ENCODE assay signal across 7 mouse cellular contexts in genomic region chr7:80657896-80658295, GRCm38 (mm10). TPM values are rescaled to one million over a fixed set of nuclear protein-coding genes. Genes with fewer than 3 reads are reported as not detected.
A peak's percentile ranks its signal among the peaks of the same experiment; 100 is the strongest.
DNase-seq lines count a peak whose midpoint lies in the region; ATAC-seq and TF ChIP-seq lines count a peak whose summit lies in the region.

No protein-coding gene starts in this region.

- H3K4me2 ChIP-seq in liver, embryonic 12.5 days, result no peak overlapping the region
- H3K4me2 ChIP-seq in forebrain, postnatal 0 days (ENCODE audit: low read depth), result no peak overlapping the region
- no peak overlapping the region for H3K4me2 ChIP-seq in hindbrain, embryonic 16.5 days (ENCODE audit: low read length)

- peaks cover 3% of the 10 kb centered on the region; the same call in 1 of the 2 replicates for H3K79me2 ChIP-seq in liver, adult 2 months (ENCODE audit: control insufficient read depth, insufficient read depth, low read length)

- ATAC-seq in liver, embryonic 12.5 days, result no peak
- ATAC-seq in forebrain, postnatal 0 days, result no peak
- ATAC-seq in hindbrain, embryonic 16.5 days, result no peak

- WGBS in liver, adult 2 months, result 12% methylated on average over 8 of the region's 8 CpGs
- WGBS in liver, embryonic 12.5 days (ENCODE audit: insufficient replicate concordance), result 59% methylated on average over 8 of the region's 8 CpGs
- WGBS in forebrain, postnatal 0 days, result 35% methylated on average over 8 of the region's 8 CpGs
- WGBS in hindbrain, embryonic 16.5 days, result 34% methylated on average over 8 of the region's 8 CpGs

- DNase-seq in liver, adult 2 months (ENCODE audit: extremely low read depth, low read depth, low spot score), result peak; percentile 90
- DNase-seq in forebrain, postnatal 0 days, result no peak
- peak; percentile 74 for DNase-seq in skeletal muscle tissue, adult 2 months (ENCODE audit: low read depth, low spot score)
- DNase-seq in right cerebral cortex, postnatal 25 days, result no peak
- no peak for DNase-seq in spleen, adult 18-20 months

- no peaks in the 10 kb centered on the region for H3K36me3 ChIP-seq in liver, adult 2 months (ENCODE audit: control insufficient read depth, insufficient read depth, low read length)
- H3K36me3 ChIP-seq in liver, embryonic 12.5 days, result no peaks in the 10 kb centered on the region
- H3K36me3 ChIP-seq in forebrain, postnatal 0 days (ENCODE audit: insufficient read depth), result no peaks in the 10 kb centered on the region
- no peaks in the 10 kb centered on the region for H3K36me3 ChIP-seq in hindbrain, embryonic 16.5 days (ENCODE audit: control insufficient read depth, insufficient read depth, low read length)

- no peak for TF ChIP-seq POLR2A in liver, adult 2 months (IDR thresholded peaks at IDR 0.05; ENCODE audit: extremely low read depth, insufficient read depth, low read length)

- H3K27me3 ChIP-seq in liver, adult 2 months (ENCODE audit: control insufficient read depth, insufficient read depth, low read length), result no peaks in the 10 kb centered on the region
- H3K27me3 ChIP-seq in liver, embryonic 12.5 days (replicated peaks), result no peaks in the 10 kb centered on the region
- H3K27me3 ChIP-seq in forebrain, postnatal 0 days (ENCODE audit: insufficient read depth, low read length), result no peaks in the 10 kb centered on the region
- no peaks in the 10 kb centered on the region for H3K27me3 ChIP-seq in hindbrain, embryonic 16.5 days (replicated peaks; ENCODE audit: control insufficient read depth, insufficient read depth, low read length)

- H3K4me1 ChIP-seq in liver, adult 2 months (ENCODE audit: control insufficient read depth, insufficient read depth, low read length), result peaks cover 53% of the 10 kb centered on the region
- peaks cover 71% of the 10 kb centered on the region for H3K4me1 ChIP-seq in liver, embryonic 12.5 days
- peaks cover 29% of the 10 kb centered on the region for H3K4me1 ChIP-seq in forebrain, postnatal 0 days (ENCODE audit: insufficient read depth)
- H3K4me1 ChIP-seq in hindbrain, embryonic 16.5 days (ENCODE audit: control insufficient read depth, insufficient read depth, low read depth, low read length), result peaks cover 39% of the 10 kb centered on the region

- H3K9me3 ChIP-seq in liver, embryonic 12.5 days (replicated peaks), result no peaks in the 10 kb centered on the region
- H3K9me3 ChIP-seq in forebrain, postnatal 0 days (ENCODE audit: low read length), result no peaks in the 10 kb centered on the region
- no peaks in the 10 kb centered on the region for H3K9me3 ChIP-seq in hindbrain, embryonic 16.5 days (ENCODE audit: control insufficient read depth, low read length)

- no peak overlapping the region for H3K9ac ChIP-seq in liver, adult 2 months (ENCODE audit: low read depth, low read length)
- H3K9ac ChIP-seq in liver, embryonic 12.5 days, result no peak overlapping the region
- no peak overlapping the region for H3K9ac ChIP-seq in forebrain, postnatal 0 days
- H3K9ac ChIP-seq in hindbrain, embryonic 16.5 days (ENCODE audit: low read depth, low read length), result no peak overlapping the region

- H3K27ac ChIP-seq in liver, adult 2 months (replicated peaks; ENCODE audit: insufficient read depth, low read depth, low read length), result peak overlapping the region; percentile 48
- no peak overlapping the region for H3K27ac ChIP-seq in liver, embryonic 12.5 days
- H3K27ac ChIP-seq in forebrain, postnatal 0 days (ENCODE audit: low read depth, low read length), result peak overlapping the region; percentile 41; the same call in 1 of the 2 replicates
- peak overlapping the region; percentile 64 for H3K27ac ChIP-seq in hindbrain, embryonic 16.5 days (ENCODE audit: low read depth, low read length)

- H3K4me3 ChIP-seq in liver, adult 2 months (ENCODE audit: insufficient read depth, low read depth, low read length), result no peak overlapping the region
- no peak overlapping the region for H3K4me3 ChIP-seq in liver, embryonic 12.5 days
- H3K4me3 ChIP-seq in forebrain, postnatal 0 days (ENCODE audit: low read depth, low read length), result no peak overlapping the region
- no peak overlapping the region for H3K4me3 ChIP-seq in hindbrain, embryonic 16.5 days (ENCODE audit: low read length)

- no peak for TF ChIP-seq CTCF in liver, adult 2 months (IDR thresholded peaks at IDR 0.05; ENCODE audit: low read depth, low read length)
- no peak for TF ChIP-seq CTCF in forebrain, postnatal 0 days (IDR thresholded peaks at IDR 0.05; ENCODE audit: low read depth)

RNA-seq across cellular contexts. Expression of gene Crtc3, which starts 30.8 kb away (rescaled TPM):
- 3.0 and 5.4 TPM in 2 replicates for total RNA-seq in liver, adult 2 months (2014; rRNA removed)
- polyA plus RNA-seq in liver, adult 2 months (2012; rRNA removed), result 8.7 and 12.9 TPM in 2 replicates
- polyA plus RNA-seq in liver, embryonic 12.5 days (2016; fragmentation: Nextera tagmentation; extraction: Ambion mirVana), result 7.0 and 7.1 TPM in 2 replicates
- total RNA-seq in forebrain, postnatal 0 days (2014; rRNA removed), result 14.8 and 17.8 TPM in 2 replicates
- polyA plus RNA-seq in forebrain, postnatal 0 days (2015; fragmentation: Nextera tagmentation; extraction: Ambion mirVana), result 10.6 and 14.2 TPM in 2 replicates
- polyA plus RNA-seq in hindbrain, embryonic 16.5 days (2015; fragmentation: Nextera tagmentation; extraction: Ambion mirVana), result 14.2 and 16.1 TPM in 2 replicates

Comparison
In these comparisons a context has a peak if more than half of its experiments do, and no peak if none do; other contexts are left out.
1. DNase-seq: peak in liver, adult 2 months (single experiment) and skeletal muscle tissue, adult 2 months (single experiment); none in forebrain, postnatal 0 days (single experiment), right cerebral cortex, postnatal 25 days (single experiment) and spleen, adult 18-20 months (0 of 2).